ENCODE assay signal across 27 mouse cellular contexts in the genomic region with DNA sequence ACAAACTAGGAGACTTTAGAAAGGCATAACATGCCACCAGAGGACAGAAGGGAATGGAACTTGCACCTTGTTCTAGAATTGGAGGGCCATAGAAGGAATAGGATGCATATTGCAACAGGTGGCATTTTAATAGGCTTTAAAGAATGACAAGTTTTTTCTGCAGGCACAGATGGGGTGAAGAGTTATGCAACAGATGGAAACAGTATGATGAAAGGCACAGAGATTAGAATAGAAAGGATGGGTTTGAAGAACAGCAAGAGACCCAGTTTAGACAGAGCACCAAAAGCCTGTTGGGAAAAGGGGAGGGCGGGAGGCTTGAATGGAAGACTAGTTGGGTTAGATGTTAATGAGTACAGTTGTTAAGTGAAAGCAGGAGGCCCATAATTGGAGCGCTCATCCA.
"Had no signal": no experiment of that assay in that cellular context is flagged by ENCODE, and none has a peak within 500 bp of the region (broad histone marks: within the 10 kb centered on the region; RNA-seq: fewer than 3 reads in every experiment).

No protein-coding gene starts in this region.

- H3K27me3 ChIP-seq: heart, embryonic 12.5 days; hindbrain, embryonic 12.5 days; intestine, embryonic 15.5 days; limb, embryonic 12.5 days; liver, embryonic 13.5 days; liver, embryonic 15.5 days had no signal

- H3K9ac ChIP-seq: heart, embryonic 12.5 days; hindbrain, embryonic 12.5 days; hindbrain, embryonic 14.5 days; intestine, embryonic 15.5 days; limb, embryonic 12.5 days; liver, embryonic 13.5 days; liver, embryonic 15.5 days had no signal

- H3K4me2 ChIP-seq: heart, embryonic 12.5 days; hindbrain, embryonic 12.5 days; hindbrain, embryonic 14.5 days; intestine, embryonic 15.5 days; limb, embryonic 12.5 days; liver, embryonic 11.5 days; liver, embryonic 13.5 days; liver, embryonic 15.5 days had no signal

- H3K4me1 ChIP-seq: heart, embryonic 10.5 days; heart, embryonic 12.5 days; hindbrain, embryonic 10.5 days; hindbrain, embryonic 12.5 days; intestine, embryonic 15.5 days; limb, embryonic 10.5 days; limb, embryonic 12.5 days; liver, embryonic 13.5 days; liver, embryonic 15.5 days had no signal

- ATAC-seq: hindbrain, embryonic 16.5 days; inflammation-experienced regulatory T-cells, adult 6 months; intestine, embryonic 15.5 days; intestine, postnatal 0 days had no signal

- H3K9me3 ChIP-seq: heart, embryonic 10.5 days; heart, embryonic 12.5 days; hindbrain, embryonic 10.5 days; hindbrain, embryonic 12.5 days; intestine, embryonic 15.5 days; limb, embryonic 10.5 days; limb, embryonic 12.5 days; liver, embryonic 13.5 days; liver, embryonic 15.5 days had no signal

- DNase-seq: gastrocnemius, adult 2 months; gastrocnemius, postnatal 10 days; gastrocnemius, postnatal 25 days; heart, adult 18-20 months; heart, postnatal 10 days; heart, postnatal 4 days; kidney, adult 18-20 months; kidney, adult 8-10 months; kidney, postnatal 10 days; kidney, postnatal 25 days; kidney, postnatal 4 days; liver; liver, embryonic 13.5 days had no signal

- H3K27ac ChIP-seq: gastrocnemius, adult 2 months; heart, embryonic 10.5 days; hindbrain, embryonic 10.5 days; hindbrain, embryonic 12.5 days; hindbrain, embryonic 14.5 days; intestine, embryonic 15.5 days; left cerebral cortex, adult 2 months; limb, embryonic 10.5 days; limb, embryonic 12.5 days; liver, embryonic 13.5 days; liver, embryonic 15.5 days had no signal

- H3K36me3 ChIP-seq: heart, embryonic 10.5 days; heart, embryonic 12.5 days; hindbrain, embryonic 10.5 days; hindbrain, embryonic 12.5 days; intestine, embryonic 15.5 days; limb, embryonic 10.5 days; limb, embryonic 12.5 days; liver, embryonic 13.5 days; liver, embryonic 15.5 days had no signal

- H3K4me3 ChIP-seq: gastrocnemius, adult 2 months; heart, embryonic 10.5 days; heart, embryonic 12.5 days; hindbrain, embryonic 10.5 days; hindbrain, embryonic 12.5 days; intestine, embryonic 15.5 days; left cerebral cortex, adult 2 months; limb, embryonic 10.5 days; limb, embryonic 12.5 days; liver, embryonic 13.5 days; liver, embryonic 15.5 days had no signal
